Mouse (Mus musculus): ENCODE data around the gene Slc23a4. TPM values are rescaled to one million over a fixed set of nuclear protein-coding genes. Genes with fewer than 3 reads are reported as not detected.

Gene Slc23a4
- polyA plus RNA-seq, 1 experiment, result 1.4 TPM

DNA sequence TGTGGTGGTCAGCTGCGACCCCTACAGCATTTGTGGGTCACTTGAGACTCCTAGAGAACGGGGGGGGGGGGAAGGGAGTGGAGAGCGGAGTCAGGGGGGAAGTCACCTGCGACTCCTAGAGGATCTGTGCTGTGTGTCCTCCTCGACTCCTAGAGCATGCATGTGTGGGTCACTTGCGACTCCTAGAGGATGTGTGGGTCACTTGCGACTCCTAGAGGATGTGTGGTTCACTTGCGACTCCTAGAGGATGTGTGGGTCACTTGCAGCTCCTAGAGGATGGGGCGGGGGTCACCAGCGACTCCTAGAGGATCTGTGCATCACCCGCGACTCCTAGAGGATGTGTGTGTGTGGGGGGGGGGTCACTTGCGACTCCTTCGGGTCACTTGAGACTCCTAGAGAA, 66.3 kb downstream of the Slc23a4 start:
- peak; percentile 19 for DNase-seq
- 41% methylated on average over 14 of the region's 14 CpGs for WGBS
- TF ChIP-seq CTCF (IDR thresholded peaks at IDR 0.05; ENCODE audit: insufficient read depth, low read length) (peak; percentile 91), POLR2A (IDR thresholded peaks at IDR 0.05; ENCODE audit: borderline replicate concordance, extremely low read depth, low read depth, low read length) (no peak)
- Histone ChIP-seq H3K4me3 (replicated peaks; ENCODE audit: extremely low read depth, low read depth, low read length) (no peak overlapping the region), H3K4me1 (ENCODE audit: control insufficient read depth, insufficient read depth, low read length) (no peaks in the 10 kb centered on the region)

DNA sequence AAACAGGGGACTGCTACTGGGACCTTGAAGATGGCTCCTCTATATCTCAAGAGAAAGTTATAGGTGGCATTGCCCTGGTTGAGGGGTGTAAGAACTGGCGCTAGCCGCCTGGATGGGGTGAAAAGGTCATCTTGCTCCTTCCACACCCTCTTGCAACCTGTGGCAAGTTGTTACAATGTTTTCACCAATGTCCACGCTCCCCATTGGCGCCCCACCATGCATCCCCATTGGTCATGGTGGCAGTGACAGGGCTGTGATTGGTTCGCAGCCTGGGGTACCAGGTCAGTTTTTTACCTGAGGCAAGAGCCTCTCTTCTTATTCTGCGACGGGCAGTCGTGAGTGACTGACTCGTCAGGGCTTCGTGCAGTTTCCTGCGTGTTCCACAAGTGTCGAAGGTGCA, 67.6 kb downstream of the Slc23a4 start:
- DNase-seq, result no peak
- no peak for TF ChIP-seq POLR2A (IDR thresholded peaks at IDR 0.05; ENCODE audit: borderline replicate concordance, extremely low read depth, low read depth, low read length)
- WGBS, result 86% methylated on average over 12 of the region's 12 CpGs
- no peaks in the 10 kb centered on the region for H3K4me1 ChIP-seq (ENCODE audit: control insufficient read depth, insufficient read depth, low read length)
- no peak overlapping the region for H3K4me3 ChIP-seq (replicated peaks; ENCODE audit: extremely low read depth, low read depth, low read length)

DNA sequence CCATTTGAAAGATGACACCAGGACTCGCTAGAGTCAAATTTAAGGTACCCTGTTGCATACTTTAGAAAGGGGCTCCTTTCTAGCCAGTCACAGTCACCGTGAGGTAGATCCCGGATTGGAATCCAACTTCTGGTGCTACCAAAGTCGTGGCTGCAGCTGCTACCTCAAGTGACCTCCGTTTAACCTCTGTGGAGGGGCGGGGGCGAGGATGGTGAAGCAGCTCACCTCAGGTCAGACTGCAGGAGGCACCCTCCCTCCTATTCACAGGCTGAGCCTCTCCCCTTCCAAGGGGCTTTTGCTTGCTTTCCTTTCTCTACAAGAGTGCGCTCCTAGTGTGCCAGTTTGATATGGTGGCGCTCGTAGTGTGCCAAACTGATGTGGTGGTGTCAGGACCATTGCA, 68.2 kb downstream of the Slc23a4 start, which contains the start of gene Stra8:
Gene Stra8 (plus strand): TSS at position 208 of the 400 bp plus-strand sequence.
- no peak for DNase-seq
- H3K4me3 ChIP-seq (replicated peaks; ENCODE audit: extremely low read depth, low read depth, low read length), result no peak within 1 kb of the TSS
- TF ChIP-seq POLR2A (IDR thresholded peaks at IDR 0.05; ENCODE audit: borderline replicate concordance, extremely low read depth, low read depth, low read length), result no peak
- TF ChIP-seq CTCF (IDR thresholded peaks at IDR 0.05; ENCODE audit: insufficient read depth, low read length), result no peak
- no peaks in the 10 kb centered on the region for H3K4me1 ChIP-seq (ENCODE audit: control insufficient read depth, insufficient read depth, low read length)
- 65% methylated on average over 10 of the region's 10 CpGs for WGBS

DNA sequence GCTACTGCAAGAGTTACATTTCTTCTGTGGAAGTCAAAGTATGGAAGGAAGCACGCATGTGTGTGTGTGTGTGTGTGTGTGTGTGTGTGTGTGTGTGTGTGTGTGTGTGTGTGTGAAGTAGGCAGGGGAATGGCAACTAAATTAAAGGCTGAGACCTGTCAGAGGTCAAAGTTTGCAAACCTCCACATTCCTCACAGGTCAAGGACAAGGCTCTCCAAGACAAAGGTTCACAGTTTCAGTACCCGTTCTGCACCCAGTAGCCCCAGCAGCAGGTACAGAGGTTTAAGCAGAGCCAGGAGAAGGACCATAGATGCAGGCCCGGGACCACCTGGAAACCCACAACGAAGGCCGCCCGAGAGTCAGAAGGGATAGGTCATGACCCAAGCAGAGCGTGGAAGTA, 69.1 kb downstream of the Slc23a4 start:
- no peak for DNase-seq
- no peak overlapping the region for H3K4me3 ChIP-seq (replicated peaks; ENCODE audit: extremely low read depth, low read depth, low read length)
- H3K4me1 ChIP-seq (ENCODE audit: control insufficient read depth, insufficient read depth, low read length), result no peaks in the 10 kb centered on the region
- TF ChIP-seq POLR2A (IDR thresholded peaks at IDR 0.05; ENCODE audit: borderline replicate concordance, extremely low read depth, low read depth, low read length), result no peak
- WGBS, result 85% methylated on average over 7 of the region's 7 CpGs

DNA sequence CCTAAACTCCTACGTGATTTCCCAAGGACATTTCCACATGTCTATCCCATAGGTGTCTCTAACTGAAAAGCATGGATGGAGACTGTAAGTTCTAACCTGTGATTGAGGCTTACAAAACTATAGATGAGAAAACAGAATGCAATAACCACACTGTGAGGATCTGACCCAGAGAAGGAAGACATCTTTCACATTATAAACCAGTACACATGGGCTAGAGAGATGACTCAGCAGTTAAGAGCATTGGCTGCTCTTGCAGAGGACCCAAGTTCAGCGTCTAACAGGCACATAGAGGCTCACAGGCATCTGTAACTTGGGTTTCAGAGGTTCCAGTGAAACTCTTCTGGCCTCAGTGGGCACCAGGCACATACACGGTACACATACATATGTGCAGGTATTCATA, 73.7 kb downstream of the Slc23a4 start:
- Histone ChIP-seq H3K4me1 (ENCODE audit: control insufficient read depth, insufficient read depth, low read length) (peaks cover 2% of the 10 kb centered on the region; the same call in 1 of the 2 replicates), H3K4me3 (replicated peaks; ENCODE audit: extremely low read depth, low read depth, low read length) (no peak overlapping the region)
- TF ChIP-seq CTCF (IDR thresholded peaks at IDR 0.05; ENCODE audit: insufficient read depth, low read length) (no peak), POLR2A (IDR thresholded peaks at IDR 0.05; ENCODE audit: borderline replicate concordance, extremely low read depth, low read depth, low read length) (no peak)
- DNase-seq, result no peak
- WGBS, result 81% methylated on average over 3 of the region's 3 CpGs

DNA sequence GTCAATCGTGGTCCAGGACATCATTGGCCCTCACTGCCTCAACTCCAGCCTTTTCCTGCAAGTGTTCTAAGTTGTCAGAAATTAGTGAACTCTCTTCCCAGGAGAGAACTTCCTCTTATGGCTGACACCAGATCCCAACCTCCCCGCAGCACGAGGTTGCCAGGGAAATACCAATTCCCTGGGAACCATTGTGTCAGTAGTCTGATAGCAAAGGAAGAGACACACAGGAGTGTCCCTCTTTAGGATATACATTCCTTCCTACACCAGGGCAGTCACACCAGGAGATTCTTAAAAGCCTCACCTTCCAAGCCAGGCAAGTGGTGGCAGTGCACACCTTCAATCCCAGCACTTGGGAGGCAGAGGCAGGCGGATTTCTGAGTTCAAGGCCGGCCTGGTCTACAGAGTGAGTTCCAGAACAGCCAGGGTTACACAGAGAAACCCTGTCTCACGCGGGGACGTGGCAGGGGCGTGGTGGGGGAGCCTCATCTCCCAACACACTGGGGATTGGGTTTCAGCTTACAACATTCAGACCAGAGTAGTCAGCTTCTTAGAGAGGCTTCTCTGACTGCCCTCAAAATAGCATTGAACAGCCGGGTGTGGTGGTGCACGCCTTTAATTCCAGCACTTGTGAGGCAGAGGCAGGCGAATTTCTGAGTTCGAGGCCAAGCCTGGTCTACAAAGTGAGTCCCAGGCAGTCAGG, 74.7 kb downstream of the Slc23a4 start:
- WGBS, result 81% methylated on average over 13 of the region's 13 CpGs
- peaks cover 2% of the 10 kb centered on the region; the same call in 1 of the 2 replicates for H3K4me1 ChIP-seq (ENCODE audit: control insufficient read depth, insufficient read depth, low read length)
- no peak overlapping the region for H3K4me3 ChIP-seq (replicated peaks; ENCODE audit: extremely low read depth, low read depth, low read length)
- DNase-seq, result no peak
- TF ChIP-seq POLR2A (IDR thresholded peaks at IDR 0.05; ENCODE audit: borderline replicate concordance, extremely low read depth, low read depth, low read length) (no peak), CTCF (IDR thresholded peaks at IDR 0.05; ENCODE audit: insufficient read depth, low read length) (no peak)

DNA sequence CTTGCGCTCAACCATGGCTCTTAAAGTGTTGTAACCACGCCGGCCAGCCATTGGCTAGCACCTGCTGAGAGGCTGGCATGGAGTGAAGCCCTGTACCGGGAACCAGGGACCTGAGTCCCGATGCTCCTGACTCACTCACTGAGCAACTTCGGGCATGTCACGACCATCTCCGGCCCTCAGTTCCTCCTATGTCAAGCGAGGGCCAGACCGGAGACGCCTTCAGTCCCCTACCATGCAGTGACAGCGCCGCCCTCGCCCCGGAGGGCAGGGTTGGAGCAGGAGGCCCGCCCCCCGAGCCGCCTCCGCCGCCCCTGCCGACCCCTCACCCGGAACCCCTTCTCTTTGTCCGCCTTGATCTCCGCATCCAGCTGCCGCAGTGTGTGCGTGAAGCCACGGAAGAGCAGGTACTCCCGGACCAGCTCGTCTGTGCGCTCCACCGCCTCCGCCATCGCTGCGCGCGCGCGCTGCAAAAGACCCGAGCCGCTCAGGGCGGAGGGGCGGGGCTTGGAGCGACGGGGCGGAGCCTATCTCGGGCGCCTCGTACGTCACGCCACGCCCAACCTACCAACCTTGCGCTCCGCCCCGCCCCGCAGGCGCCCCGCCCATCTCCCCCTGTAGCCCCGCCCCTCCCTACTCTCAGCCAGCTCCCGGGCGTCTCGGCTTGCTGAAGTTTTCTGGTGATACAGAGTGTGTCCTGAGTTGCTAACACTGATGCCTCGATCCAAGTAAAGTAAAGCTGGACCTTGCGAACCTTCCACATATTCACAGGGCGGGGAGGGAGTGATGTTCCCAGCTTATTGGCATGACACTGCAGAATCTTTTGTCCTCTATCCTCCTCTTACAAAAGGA, 77.6 kb downstream of the Slc23a4 start, which contains the start of gene Wdr91:
Gene Wdr91 (minus strand): TSS at position 506 of the 849 bp plus-strand sequence.
- under 1% methylated on average over 62 of the region's 64 CpGs for WGBS
- H3K4me3 ChIP-seq (replicated peaks; ENCODE audit: extremely low read depth, low read depth, low read length), result peak within 1 kb of the TSS; percentile 93
- peak; percentile 94 for DNase-seq
- TF ChIP-seq CTCF (IDR thresholded peaks at IDR 0.05; ENCODE audit: insufficient read depth, low read length), result no peak
- peak; percentile 79; the same call in 1 of the 2 replicates for TF ChIP-seq POLR2A (IDR thresholded peaks at IDR 0.05; ENCODE audit: borderline replicate concordance, extremely low read depth, low read depth, low read length)
- peaks cover 2% of the 10 kb centered on the region; the same call in 1 of the 2 replicates for H3K4me1 ChIP-seq (ENCODE audit: control insufficient read depth, insufficient read depth, low read length)

DNA sequence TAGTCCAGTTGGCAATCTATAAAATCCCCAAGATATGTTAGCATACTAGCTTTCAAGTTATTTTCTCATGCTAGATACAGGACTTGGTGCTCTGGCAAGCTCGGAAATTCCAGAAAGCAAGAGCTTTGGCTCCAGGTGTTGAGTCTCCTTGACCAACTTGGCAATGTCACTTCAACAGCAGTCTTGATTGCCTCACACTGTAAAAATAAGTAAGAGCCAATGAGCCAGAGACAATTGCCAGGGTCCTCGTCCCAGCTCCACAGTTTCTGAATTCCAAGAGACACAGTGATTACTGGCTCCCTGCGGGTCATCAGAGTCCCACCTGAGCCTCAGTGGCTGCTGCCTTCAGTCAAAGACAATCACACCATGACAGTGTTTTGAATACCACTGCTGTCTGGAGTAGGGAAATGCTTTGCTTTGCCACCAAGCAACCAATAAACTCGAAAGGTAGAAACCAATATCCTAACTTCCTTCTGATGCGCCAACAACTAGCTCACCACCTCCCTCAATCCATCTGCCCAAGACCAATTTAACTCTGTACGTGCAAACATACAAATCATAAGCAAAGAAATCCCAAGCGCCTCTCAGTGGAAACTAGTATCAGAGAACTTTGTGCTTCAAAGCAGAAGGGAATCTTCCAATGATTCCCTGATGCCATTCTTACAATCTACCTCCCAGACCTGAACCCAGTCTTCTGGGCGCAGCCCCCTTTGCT, 78.4 kb downstream of the Slc23a4 start:
- peak overlapping the region; percentile 93 for H3K4me3 ChIP-seq (replicated peaks; ENCODE audit: extremely low read depth, low read depth, low read length)
- peaks cover 2% of the 10 kb centered on the region; the same call in 1 of the 2 replicates for H3K4me1 ChIP-seq (ENCODE audit: control insufficient read depth, insufficient read depth, low read length)
- TF ChIP-seq CTCF (IDR thresholded peaks at IDR 0.05; ENCODE audit: insufficient read depth, low read length) (no peak), POLR2A (IDR thresholded peaks at IDR 0.05; ENCODE audit: borderline replicate concordance, extremely low read depth, low read depth, low read length) (no peak)
- WGBS, result 41% methylated on average over 8 of the region's 8 CpGs
- DNase-seq, result no peak

DNA sequence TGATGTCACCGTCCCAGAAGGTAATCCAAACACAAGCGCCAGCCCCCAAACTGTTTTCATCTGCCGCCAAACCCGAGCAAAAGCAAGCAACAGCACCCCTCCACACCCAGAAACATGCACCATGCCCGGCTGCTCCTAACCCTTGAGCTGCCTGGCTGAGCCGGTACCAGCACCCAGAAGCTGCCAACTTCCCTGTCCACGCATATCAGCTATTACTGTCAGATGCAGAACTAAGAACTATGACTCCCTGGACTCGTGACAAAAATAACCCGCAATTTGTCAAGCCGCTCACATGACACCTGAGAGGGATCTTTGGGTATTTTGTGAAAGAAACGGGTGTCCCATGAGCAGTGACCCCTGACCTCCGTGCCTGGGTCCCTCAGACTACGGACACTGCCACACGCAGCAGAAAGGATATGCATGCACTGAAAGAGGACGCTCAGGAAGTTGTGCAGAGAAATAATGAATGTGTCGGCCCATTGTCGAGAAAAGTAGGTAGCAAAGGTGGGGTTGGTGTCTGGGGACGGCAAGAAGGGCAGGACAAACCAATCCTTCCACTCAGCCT, 80.4 kb downstream of the Slc23a4 start:
- Histone ChIP-seq H3K4me3 (replicated peaks; ENCODE audit: extremely low read depth, low read depth, low read length) (no peak overlapping the region), H3K4me1 (ENCODE audit: control insufficient read depth, insufficient read depth, low read length) (peaks cover 5% of the 10 kb centered on the region; the same call in 1 of the 2 replicates)
- WGBS, result 68% methylated on average over 18 of the region's 18 CpGs
- DNase-seq, result no peak
- TF ChIP-seq CTCF (IDR thresholded peaks at IDR 0.05; ENCODE audit: insufficient read depth, low read length) (no peak), POLR2A (IDR thresholded peaks at IDR 0.05; ENCODE audit: borderline replicate concordance, extremely low read depth, low read depth, low read length) (no peak)

Data from lung, adult 2 months (tissue).